Mouse (Mus musculus) common myeloid progenitor, adult 5-6 weeks (primary cell): ENCODE results near the gene Cct7. TPM values are rescaled to one million over a fixed set of nuclear protein-coding genes. Genes with fewer than 3 reads are reported as not detected.

ENCODE experiments used
- ATAC-seq: replicated peaks from 2 replicates; pipeline ENCODE4 v1.8.0; 2016; ENCODE audit warnings: low read depth, mild to moderate bottlenecking, moderate TSS enrichment, inconsistent platforms; ENCODE audit not compliant: poor library complexity, severe bottlenecking
- total RNA-seq: library from RNA; stranded (forward); fragments of 200-1000, 187-1606 nt; gene quantifications from 2 replicates; pipeline ENCODE4 v1.2.3, GENCODE M21; 2017

The Cct7 gene
- total RNA-seq, 1 experiment from 2014 or later: 292 TPM

GRCm38 (mm10) chr6:85451664-85452410 is 523 bp downstream of the Cct7 start, which contains the start of gene Pradc1:
Pradc1 (minus strand) TSS chr6:85451970.
- ATAC-seq: peak; percentile 72

- ATAC-seq: peak; percentile 4; the same call in 1 of the 2 replicates
Measured at GRCm38 (mm10) chr6:85452411-85452665, 1.0 kb downstream of the Cct7 start.

GRCm38 (mm10) chr6:85452816-85453215 is 1.5 kb downstream of the Cct7 start:
- ATAC-seq: no peak

GRCm38 (mm10) chr6:85459621-85460020 is 8.3 kb downstream of the Cct7 start:
- no peak for ATAC-seq

GRCm38 (mm10) chr6:85465381-85465780 is 14.1 kb downstream of the Cct7 start:
- no peak for ATAC-seq

- no peak for ATAC-seq
Measured at GRCm38 (mm10) chr6:85469660-85470430, 18.5 kb downstream of the Cct7 start.

- no peak for ATAC-seq
Measured at GRCm38 (mm10) chr6:85471962-85472361, 20.6 kb downstream of the Cct7 start.

GRCm38 (mm10) chr6:85472542-85472941 is 21.2 kb downstream of the Cct7 start:
- no peak for ATAC-seq

- no peak for ATAC-seq
Measured at GRCm38 (mm10) chr6:85475581-85475980, 24.3 kb downstream of the Cct7 start.

- ATAC-seq: peak; percentile 57
Measured at GRCm38 (mm10) chr6:85477366-85477917, 26.1 kb downstream of the Cct7 start.

- no peak for ATAC-seq
Measured at GRCm38 (mm10) chr6:85478416-85478815, 27.1 kb downstream of the Cct7 start.

- no peak for ATAC-seq
Measured at GRCm38 (mm10) chr6:85479979-85480378, 28.7 kb downstream of the Cct7 start.

GRCm38 (mm10) chr6:85480685-85481084 is 29.4 kb downstream of the Cct7 start:
- ATAC-seq: no peak

GRCm38 (mm10) chr6:85483843-85484721 is 32.8 kb downstream of the Cct7 start:
- ATAC-seq: no peak

GRCm38 (mm10) chr6:85485738-85486137 is 34.4 kb downstream of the Cct7 start:
- ATAC-seq: no peak

- ATAC-seq: no peak
Measured at GRCm38 (mm10) chr6:85488510-85488909, 37.2 kb downstream of the Cct7 start.

- ATAC-seq: no peak
Measured at GRCm38 (mm10) chr6:85489717-85490116, 38.4 kb downstream of the Cct7 start.

GRCm38 (mm10) chr6:85490252-85490651 is 38.9 kb downstream of the Cct7 start:
- ATAC-seq: no peak

- no peak for ATAC-seq
Measured at GRCm38 (mm10) chr6:85491606-85492005, 40.3 kb downstream of the Cct7 start.

GRCm38 (mm10) chr6:85496976-85497375 is 45.7 kb downstream of the Cct7 start:
- no peak for ATAC-seq
